Mouse (Mus musculus) right cerebral cortex, adult 18-20 months (tissue): ENCODE data around the gene Thrap3.
A peak's percentile ranks its signal among the peaks of the same experiment; 100 is the strongest.
"Not testable (repeated sequence)": the region's sequence is repeated elsewhere in the genome, so short reads cannot be mapped to it uniquely, and the experiment has no call there.

Experiments
- DNase-seq: peaks from one replicate; pipeline ENCODE4 v3.0.0; 2022; ENCODE audit warnings: mixed read lengths

Gene Thrap3

GRCm38 (mm10) chr4:126202303-126203181, at the start of gene Thrap3:
Thrap3 (minus strand) TSS chr4:126202760.
- DNase-seq, result peak; percentile 100

GRCm38 (mm10) chr4:126251655-126252254, 49.2 kb upstream of the Thrap3 start:
- no peak for DNase-seq

- no peak for DNase-seq
These were observed 48.1 kb upstream of the Thrap3 start for GRCm38 (mm10) chr4:126250659-126251058.

GRCm38 (mm10) chr4:126248261-126248868, 45.8 kb upstream of the Thrap3 start:
- no peak for DNase-seq

DNA sequence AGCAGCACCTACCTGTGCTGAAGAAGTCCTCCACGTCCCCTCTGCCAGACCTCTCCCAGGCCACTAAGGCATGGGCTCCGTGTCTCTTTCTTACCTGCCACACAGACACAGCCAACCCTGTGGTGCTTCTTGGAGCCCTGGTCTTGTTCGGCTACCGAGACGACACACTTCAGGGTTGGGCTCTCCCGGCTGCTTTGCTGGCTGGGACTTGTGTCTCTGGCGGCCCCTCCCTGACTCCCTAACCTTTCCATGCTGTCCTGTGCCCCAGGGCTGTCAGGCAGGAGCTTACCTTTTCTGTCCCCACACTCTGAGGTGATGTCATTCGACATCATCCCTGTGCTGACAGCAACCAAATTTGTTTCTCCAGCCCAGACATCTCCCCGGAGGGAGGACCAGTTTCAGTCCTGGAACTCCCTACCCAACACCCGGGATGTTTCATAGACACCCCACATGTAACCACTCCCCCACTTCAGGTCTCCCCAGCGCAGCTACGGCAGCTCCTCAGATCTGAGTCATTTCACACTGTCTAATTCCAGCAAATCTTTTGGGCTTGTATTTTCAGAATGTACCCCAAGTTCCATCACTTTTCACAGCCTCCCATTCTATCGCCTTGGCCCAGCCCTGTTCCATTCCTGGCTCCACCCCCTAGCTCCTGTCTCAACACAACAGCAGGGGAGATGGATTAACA, 43.8 kb upstream of the Thrap3 start:
- peak; percentile 85 for DNase-seq

DNA sequence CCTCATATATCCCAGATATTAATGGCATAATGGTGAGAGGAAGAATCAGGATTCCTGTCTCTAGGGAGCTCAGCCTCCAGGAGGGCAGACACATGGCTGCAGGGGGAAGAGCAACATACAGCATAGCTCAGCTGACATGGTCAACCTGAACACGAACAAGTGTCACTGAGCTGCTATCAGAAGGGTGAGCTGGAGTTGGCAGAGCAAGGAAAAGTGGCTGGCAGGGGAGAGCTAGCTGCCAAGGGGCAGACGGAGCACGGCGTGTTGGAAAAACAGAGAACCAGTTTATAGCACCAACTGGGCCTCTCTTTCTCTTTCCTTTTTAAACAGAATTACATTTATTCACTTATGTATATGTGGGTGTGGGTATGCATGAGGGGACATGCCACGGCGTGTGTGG, 40.0 kb upstream of the Thrap3 start:
- DNase-seq, result no peak

DNA sequence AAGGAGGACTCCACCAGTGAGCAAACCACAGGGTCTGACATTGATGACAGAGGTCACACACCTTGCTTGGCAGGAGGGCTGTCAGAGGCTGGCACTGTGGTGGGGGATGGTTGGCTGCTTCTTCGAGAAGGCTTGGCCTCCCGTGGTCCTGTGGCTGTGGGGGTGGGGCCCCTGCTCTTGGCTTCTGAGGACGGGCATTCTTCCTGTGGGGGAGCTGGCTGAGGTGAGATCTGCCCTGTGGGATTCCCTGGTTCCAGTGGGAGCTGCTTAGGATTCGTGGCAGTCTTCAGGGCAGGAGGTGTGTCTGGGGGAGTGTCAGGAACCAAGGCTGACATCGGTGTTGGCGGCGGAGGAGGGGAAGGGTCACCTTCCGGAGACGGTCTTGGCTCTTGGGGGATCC, 39.4 kb upstream of the Thrap3 start:
- DNase-seq, result no peak

DNA sequence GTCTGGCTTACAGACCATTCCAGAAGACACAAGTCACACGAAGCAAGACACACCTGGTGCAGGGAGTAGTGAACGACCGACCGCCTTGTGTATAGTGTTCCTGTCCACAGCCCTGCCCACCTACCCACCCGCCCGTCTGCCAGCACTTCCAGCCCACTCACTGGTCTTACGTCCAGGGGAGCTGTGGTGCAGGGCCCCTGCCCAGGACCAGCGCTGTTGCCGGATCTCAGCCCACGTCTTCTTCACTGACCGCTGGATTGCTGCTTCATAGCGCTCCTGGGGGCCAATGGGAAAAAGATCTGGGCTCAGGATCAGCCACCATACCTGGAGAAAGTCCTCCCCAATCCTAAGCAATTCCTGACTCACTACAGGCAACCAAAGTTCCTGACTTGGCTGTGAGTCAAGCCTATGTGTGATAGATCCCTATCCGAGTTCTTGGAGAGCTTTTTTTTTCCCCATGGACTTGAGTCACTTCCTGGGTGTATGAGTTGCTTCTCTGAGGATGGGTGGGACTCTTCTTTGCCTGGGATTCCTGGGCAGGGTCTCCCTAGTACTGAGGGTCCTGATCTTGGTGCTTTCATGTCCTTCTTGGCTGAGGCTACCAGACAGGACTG, 37.4 kb upstream of the Thrap3 start:
- no peak for DNase-seq

DNA sequence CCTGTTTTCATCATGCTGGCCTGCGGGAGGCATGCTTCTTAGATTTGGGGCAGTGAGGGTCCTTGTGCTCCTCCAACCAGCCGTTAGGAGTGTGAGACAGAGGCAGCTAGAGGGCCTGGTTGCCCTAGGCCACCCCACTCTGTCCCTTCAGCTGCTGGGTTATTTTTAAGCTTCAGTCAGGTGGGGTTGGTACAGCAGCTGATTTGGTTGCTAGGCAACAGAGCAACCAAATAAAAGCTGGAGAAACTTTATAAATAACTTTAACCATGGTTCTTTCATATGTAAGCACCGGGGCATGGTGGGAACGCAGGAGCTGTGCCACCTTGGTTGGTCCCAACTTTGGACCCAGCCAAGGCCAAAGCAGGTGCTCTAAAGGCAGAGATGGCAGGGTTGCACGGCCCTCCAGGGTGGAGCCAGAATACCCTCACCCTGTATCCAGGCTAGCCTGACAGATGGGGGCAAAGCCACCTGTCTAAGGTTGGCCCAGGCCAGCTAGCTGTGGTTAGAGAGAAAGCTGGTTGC, 35.2 kb upstream of the Thrap3 start:
- peak; percentile 67 for DNase-seq

- DNase-seq, result no peak
These were observed 34.1 kb upstream of the Thrap3 start for GRCm38 (mm10) chr4:126236467-126237280.

DNA sequence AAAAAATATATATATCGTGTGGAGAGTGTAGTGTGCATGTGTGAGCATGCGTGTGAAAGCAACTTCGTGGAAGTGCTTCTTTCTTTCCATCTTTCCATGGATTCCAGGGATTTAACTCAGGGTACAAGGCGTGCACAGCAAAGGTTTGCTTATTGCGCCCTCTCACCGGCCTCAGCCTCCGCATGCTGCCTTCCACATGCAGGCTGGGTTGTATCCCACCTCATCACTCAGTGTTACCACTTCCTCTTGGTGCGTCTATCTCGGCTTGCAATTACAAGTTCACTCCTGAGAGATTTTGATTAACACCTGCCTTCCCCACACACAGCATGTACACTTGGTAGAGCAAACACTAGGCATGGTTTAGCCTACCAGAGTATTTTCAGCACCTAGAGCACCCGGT, 32.6 kb upstream of the Thrap3 start:
- DNase-seq, result no peak

DNA sequence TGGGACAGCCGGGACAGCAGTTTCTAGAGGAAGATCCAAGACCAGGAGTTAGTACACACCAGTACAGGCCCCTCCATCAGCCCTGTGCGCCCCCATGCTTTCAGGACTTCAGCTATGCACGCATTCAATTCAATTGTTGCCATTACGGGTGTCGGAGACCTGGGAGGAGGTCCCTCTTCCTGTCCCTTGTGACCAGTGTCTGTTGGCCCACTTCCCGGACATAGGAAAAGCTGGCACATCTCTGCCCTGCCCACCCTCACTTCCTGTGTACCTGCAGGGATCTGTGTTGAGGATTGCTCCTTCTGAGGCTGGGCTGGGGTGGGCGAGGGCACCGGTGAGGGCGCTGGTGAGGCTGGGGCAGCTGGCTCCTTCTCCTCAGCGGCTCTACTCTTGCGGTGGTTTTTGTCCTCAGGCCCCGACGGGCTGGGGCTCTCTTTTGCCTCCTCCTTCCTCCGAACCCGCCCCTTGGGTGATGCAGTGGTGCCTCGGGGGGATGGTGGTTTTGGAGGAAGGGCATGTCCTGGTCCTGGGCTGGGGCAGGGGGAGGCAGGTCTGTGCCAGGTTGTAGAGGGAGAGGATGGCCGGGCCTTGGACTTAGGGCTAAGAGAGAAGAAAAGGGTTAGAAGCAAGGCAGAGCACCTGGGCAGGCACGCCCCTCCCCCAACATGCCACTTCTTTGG, 32.1 kb upstream of the Thrap3 start:
- DNase-seq, result no peak

- no peak for DNase-seq
These were observed 31.2 kb upstream of the Thrap3 start for GRCm38 (mm10) chr4:126233676-126234308.

GRCm38 (mm10) chr4:126229900-126230299, 27.3 kb upstream of the Thrap3 start:
- DNase-seq, result no peak

DNA sequence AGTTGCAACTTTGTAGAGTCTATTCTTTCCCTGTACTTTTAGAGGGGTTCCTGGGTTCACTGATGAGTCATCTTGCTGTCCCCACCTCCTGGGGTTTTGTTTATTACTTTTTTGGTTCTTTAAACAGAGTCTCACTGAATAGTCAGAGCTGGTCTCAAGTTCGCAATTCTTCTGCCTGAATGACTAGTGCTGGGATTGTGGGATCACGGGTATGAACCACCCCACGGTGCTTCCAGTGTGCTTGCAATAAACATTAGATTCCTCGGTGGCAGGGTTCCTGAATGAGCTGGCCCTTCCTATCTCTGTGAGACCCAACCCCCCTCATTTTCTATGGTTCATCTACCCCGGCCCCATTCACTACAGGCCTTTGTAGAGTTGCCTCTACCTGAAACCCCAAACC, 25.6 kb upstream of the Thrap3 start:
- no peak for DNase-seq

DNA sequence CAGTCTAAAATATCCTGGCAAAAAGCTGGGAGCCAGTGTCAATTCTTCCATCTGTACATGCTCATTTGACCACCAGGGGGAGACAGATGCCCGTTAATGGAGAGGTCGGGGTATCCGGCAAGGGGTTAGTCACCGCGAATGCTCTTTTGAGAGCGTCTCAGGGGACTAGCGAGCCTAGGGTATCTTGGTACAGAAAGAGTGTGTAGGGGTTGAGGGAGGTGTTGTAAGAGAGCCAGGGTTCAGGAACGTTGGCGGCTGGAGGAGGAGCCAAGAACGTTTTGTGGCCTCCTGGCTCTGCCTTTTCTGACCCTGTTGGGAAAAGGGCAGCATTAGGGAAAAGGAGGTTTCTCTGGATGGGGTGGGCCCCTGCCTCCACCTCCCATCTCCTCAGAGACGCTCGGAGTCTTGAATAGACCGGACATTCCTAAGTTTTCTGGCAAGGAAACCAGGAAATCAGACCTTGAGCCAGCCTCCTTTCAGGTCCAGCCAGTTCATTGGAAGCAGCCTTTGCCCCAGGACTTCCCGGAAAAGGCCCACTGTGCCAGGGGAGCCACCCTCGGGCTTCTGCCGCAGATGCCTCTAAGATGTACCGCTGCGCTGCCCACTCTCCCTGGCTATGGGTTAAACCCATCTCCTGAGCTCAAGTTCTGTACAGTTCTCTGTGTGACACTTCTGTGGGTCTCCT, 24.7 kb upstream of the Thrap3 start:
- DNase-seq, result peak; percentile 84

DNA sequence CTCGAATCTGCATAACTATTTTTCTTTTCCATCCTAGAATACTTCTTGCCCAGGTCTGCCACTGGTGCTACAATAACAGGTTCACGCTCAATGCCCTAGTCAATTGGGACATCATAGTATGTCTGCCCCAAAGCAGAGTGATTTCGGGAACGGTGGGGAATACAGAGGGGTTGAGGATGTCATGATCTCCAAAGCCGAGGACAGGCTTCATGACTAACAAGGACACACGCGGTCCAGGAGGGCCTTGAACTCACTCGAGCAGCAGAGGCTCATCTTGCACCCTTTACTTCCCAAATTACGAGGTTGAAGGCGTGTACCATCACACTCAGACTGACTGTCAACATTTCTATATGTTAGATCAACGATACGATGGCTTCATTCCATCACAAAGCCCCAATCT, 24.1 kb upstream of the Thrap3 start:
- DNase-seq, result no peak

GRCm38 (mm10) chr4:126222631-126223030, 20.1 kb upstream of the Thrap3 start:
- no peak for DNase-seq

GRCm38 (mm10) chr4:126220045-126220444, 17.5 kb upstream of the Thrap3 start:
- no peak for DNase-seq

- not testable (repeated sequence) for DNase-seq
These were observed 17.0 kb upstream of the Thrap3 start for GRCm38 (mm10) chr4:126219540-126219939.
